Mouse (Mus musculus) myocyte (in vitro differentiated cells): ENCODE data around the gene Cd101. TPM values are rescaled to one million over a fixed set of nuclear protein-coding genes. Genes with fewer than 3 reads are reported as not detected.

Source experiments
- H3K27me3 ChIP-seq: one replicate; pipeline ENCODE4 v1.6.1; 2011; ENCODE audit not compliant: control insufficient read depth, insufficient read depth, insufficient read length
- H3K36me3 ChIP-seq: one replicate; pipeline ENCODE4 v1.6.1; 2011; ENCODE audit not compliant: control insufficient read depth, insufficient read depth
- H3K4me2 ChIP-seq: one replicate; pipeline ENCODE4 v1.6.1; 2011; ENCODE audit warnings: low read depth, control low read depth
- H3K4me3 ChIP-seq: one replicate; pipeline ENCODE4 v1.5.1; 2011; ENCODE audit warnings: mild to moderate bottlenecking, control low read depth, moderate library complexity
- H3K79me2 ChIP-seq: one replicate; pipeline ENCODE4 v1.6.1; 2011; ENCODE audit not compliant: control insufficient read depth, insufficient read depth
- H3ac ChIP-seq: one replicate; pipeline ENCODE4 v1.6.1; 2011; ENCODE audit not compliant: control insufficient read depth, insufficient read length
- E2F4 ChIP-seq: IDR thresholded peaks from one replicate; pipeline ENCODE4 v1.6.1; 2011; ENCODE audit warnings: mild to moderate bottlenecking, control low read depth, moderate library complexity; ENCODE audit not compliant: insufficient read depth
- MAX ChIP-seq: IDR thresholded peaks from one replicate; pipeline ENCODE4 v1.6.1; 2011; ENCODE audit warnings: low read depth, mild to moderate bottlenecking, control low read depth
- MYOD1 ChIP-seq, 3 experiments: IDR thresholded peaks; one replicate each; pipeline ENCODE4 v1.6.1; 2011; ENCODE audit warnings: control low read depth in 2 of 3, low read depth in 2 of 3, mild to moderate bottlenecking in 2 of 3, moderate library complexity in 1 of 3; ENCODE audit not compliant: insufficient read length in 2 of 3, control insufficient read depth in 1 of 3
- MYOG ChIP-seq, 3 experiments: IDR thresholded peaks; one replicate each; pipeline ENCODE4 v1.6.1; 2011; ENCODE audit warnings: control low read depth in 2 of 3, low read depth in 2 of 3, mild to moderate bottlenecking in 2 of 3; ENCODE audit not compliant: insufficient read length in 2 of 3, control insufficient read depth in 1 of 3, insufficient read depth in 1 of 3
- POLR2A ChIP-seq: IDR thresholded peaks from one replicate; pipeline ENCODE4 v1.6.1; 2011; ENCODE audit warnings: low read depth, mild to moderate bottlenecking, control low read depth, moderate library complexity; ENCODE audit not compliant: insufficient read length
- REST ChIP-seq: IDR thresholded peaks from one replicate; pipeline ENCODE4 v1.6.1; 2011; ENCODE audit warnings: mild to moderate bottlenecking, control low read depth, moderate library complexity; ENCODE audit not compliant: insufficient read depth, insufficient read length
- SRF ChIP-seq: IDR thresholded peaks from one replicate; pipeline ENCODE4 v1.6.1; 2011; ENCODE audit warnings: low read depth; ENCODE audit not compliant: control insufficient read depth, insufficient read length
- TCF12 ChIP-seq: IDR thresholded peaks from one replicate; pipeline ENCODE4 v1.6.1; 2011; ENCODE audit warnings: mild to moderate bottlenecking, control low read depth; ENCODE audit not compliant: poor library complexity, insufficient read depth, severe bottlenecking
- USF1 ChIP-seq: IDR thresholded peaks from one replicate; pipeline ENCODE4 v1.6.1; 2011; ENCODE audit warnings: low read depth, mild to moderate bottlenecking, control low read depth, moderate library complexity
- polyA plus RNA-seq: library from polyadenylated mRNA; unstranded; fragments of >200 nt; fragmentation: generic; extraction: Trizol; gene quantifications from one replicate; pipeline ENCODE4 v1.2.1, GENCODE M21; 2012; ENCODE audit warnings: missing spikeins

Gene Cd101
- polyA plus RNA-seq, 1 experiment: not detected

- no peak overlapping the region for H3ac ChIP-seq
- H3K79me2 ChIP-seq: no peaks in the 10 kb centered on the region
- no peak for TF ChIP-seq MAX
- no peak for TF ChIP-seq USF1
- no peak for TF ChIP-seq MYOG (IDR thresholded peaks at IDR 0.05; ENCODE audit: control insufficient read depth in 1 of 3, insufficient read depth in 1 of 3, insufficient read length in 2 of 3, low read depth in 2 of 3)
- no peak for TF ChIP-seq MYOD1 (IDR thresholded peaks at IDR 0.05; ENCODE audit: control insufficient read depth in 1 of 3, insufficient read length in 2 of 3, low read depth in 2 of 3)
- no peak for TF ChIP-seq E2F4
- TF ChIP-seq POLR2A: no peak
- TF ChIP-seq TCF12: no peak
- no peak for TF ChIP-seq SRF
- no peak for TF ChIP-seq REST
- peaks cover 13% of the 10 kb centered on the region for H3K36me3 ChIP-seq
- H3K4me2 ChIP-seq: no peak overlapping the region
- no peaks in the 10 kb centered on the region for H3K27me3 ChIP-seq
- H3K4me3 ChIP-seq: no peak overlapping the region
These were observed 82.1 kb downstream of the Cd101 start for GRCm38 (mm10) chr3:100947286-100947685.

Other genes starting within 250 kb of the Cd101 start
- gene Vtcn1, start 204.1 kb downstream of the Cd101 start, polyA plus RNA-seq: 0.11 TPM
- gene Trim45, start 107.4 kb downstream of the Cd101 start, polyA plus RNA-seq: 4.6 TPM
- 5.2 TPM for gene Ttf2, start 59.9 kb downstream of the Cd101 start, polyA plus RNA-seq
- 62.8 TPM for gene Ptgfrn, start 80.7 kb upstream of the Cd101 start, polyA plus RNA-seq